Mouse (Mus musculus): ENCODE measurements at regions not wholly inside any gene's neighbourhood (a gene's known extent, or its start where the extent isn't known, plus 50 kb on each side); places are given as distances from the start of the nearest gene placed in this dataset.

- Histone ChIP-seq H3K27me3 (ENCODE audit: control insufficient read depth, insufficient read depth, low read length) (no peaks in the 10 kb centered on the region), H3K9me3 (ENCODE audit: control insufficient read depth, low read length) (no peaks in the 10 kb centered on the region), H3K4me3 (ENCODE audit: low read depth, low read length) (no peak overlapping the region), H3K4me2 (replicated peaks; ENCODE audit: low read depth, low read length) (no peak overlapping the region), H3K4me1 (replicated peaks; ENCODE audit: control insufficient read depth, insufficient read depth, low read length) (no peaks in the 10 kb centered on the region), H3K9ac (ENCODE audit: low read depth, low read length) (no peak overlapping the region), H3K27ac (ENCODE audit: low read depth, low read length) (no peak overlapping the region), H3K36me3 (ENCODE audit: control insufficient read depth, insufficient read depth, low read length) (no peaks in the 10 kb centered on the region)
- DNase-seq (ENCODE audit: low spot score): no peak
- ATAC-seq (ENCODE audit: low FRiP score): no peak
- 92% methylated on average over 2 of the region's 2 CpGs for WGBS
Observed at GRCm38 (mm10) chr3:148134646-148135045, 855.7 kb downstream of the Adgrl2 start.

GRCm38 (mm10) chr3:148115576-148115975 lies 874.8 kb downstream of the Adgrl2 start:
- DNase-seq (ENCODE audit: low spot score) (no peak), ATAC-seq (ENCODE audit: low FRiP score) (no peak)
- no peaks in the 10 kb centered on the region for H3K4me1 ChIP-seq (replicated peaks; ENCODE audit: control insufficient read depth, insufficient read depth, low read length)
- H3K4me3 ChIP-seq (ENCODE audit: low read depth, low read length): no peak overlapping the region
- no peak overlapping the region for H3K9ac ChIP-seq (ENCODE audit: low read depth, low read length)
- H3K27ac ChIP-seq (ENCODE audit: low read depth, low read length): no peak overlapping the region
- H3K4me2 ChIP-seq (replicated peaks; ENCODE audit: low read depth, low read length): no peak overlapping the region
- no peaks in the 10 kb centered on the region for H3K36me3 ChIP-seq (ENCODE audit: control insufficient read depth, insufficient read depth, low read length)
- no peaks in the 10 kb centered on the region for H3K27me3 ChIP-seq (ENCODE audit: control insufficient read depth, insufficient read depth, low read length)
- H3K9me3 ChIP-seq (ENCODE audit: control insufficient read depth, low read length): no peaks in the 10 kb centered on the region

- no peaks in the 10 kb centered on the region for H3K36me3 ChIP-seq (ENCODE audit: control insufficient read depth, insufficient read depth, low read length)
- H3K27ac ChIP-seq (ENCODE audit: low read depth, low read length): no peak overlapping the region
- H3K4me2 ChIP-seq (replicated peaks; ENCODE audit: low read depth, low read length): no peak overlapping the region
- 83% methylated on average over 3 of the region's 3 CpGs for WGBS
- no peaks in the 10 kb centered on the region for H3K27me3 ChIP-seq (ENCODE audit: control insufficient read depth, insufficient read depth, low read length)
- no peak overlapping the region for H3K4me3 ChIP-seq (ENCODE audit: low read depth, low read length)
- H3K4me1 ChIP-seq (replicated peaks; ENCODE audit: control insufficient read depth, insufficient read depth, low read length): no peaks in the 10 kb centered on the region
- no peak for ATAC-seq (ENCODE audit: low FRiP score)
- no peak overlapping the region for H3K9ac ChIP-seq (ENCODE audit: low read depth, low read length)
- H3K9me3 ChIP-seq (ENCODE audit: control insufficient read depth, low read length): no peaks in the 10 kb centered on the region
- DNase-seq (ENCODE audit: low spot score): no peak
Observed at GRCm38 (mm10) chr3:148112204-148112603, 878.2 kb downstream of the Adgrl2 start.

GRCm38 (mm10) chr3:148107031-148107430 lies 883.3 kb downstream of the Adgrl2 start:
- no peak for DNase-seq (ENCODE audit: low spot score)
- Histone ChIP-seq H3K4me2 (replicated peaks; ENCODE audit: low read depth, low read length) (no peak overlapping the region), H3K36me3 (ENCODE audit: control insufficient read depth, insufficient read depth, low read length) (no peaks in the 10 kb centered on the region), H3K4me1 (replicated peaks; ENCODE audit: control insufficient read depth, insufficient read depth, low read length) (no peaks in the 10 kb centered on the region), H3K27ac (ENCODE audit: low read depth, low read length) (no peak overlapping the region), H3K4me3 (ENCODE audit: low read depth, low read length) (no peak overlapping the region), H3K9ac (ENCODE audit: low read depth, low read length) (no peak overlapping the region), H3K9me3 (ENCODE audit: control insufficient read depth, low read length) (no peaks in the 10 kb centered on the region), H3K27me3 (ENCODE audit: control insufficient read depth, insufficient read depth, low read length) (no peaks in the 10 kb centered on the region)
- 78% methylated on average over 1 of the region's 1 CpGs for WGBS
- no peak for ATAC-seq (ENCODE audit: low FRiP score)

GRCm38 (mm10) chr3:148093930-148094329 lies 896.4 kb downstream of the Adgrl2 start:
- H3K4me1 ChIP-seq (replicated peaks; ENCODE audit: control insufficient read depth, insufficient read depth, low read length): no peaks in the 10 kb centered on the region
- WGBS: 80% methylated on average over 4 of the region's 4 CpGs
- H3K9ac ChIP-seq (ENCODE audit: low read depth, low read length): no peak overlapping the region
- H3K4me2 ChIP-seq (replicated peaks; ENCODE audit: low read depth, low read length): no peak overlapping the region
- no peaks in the 10 kb centered on the region for H3K9me3 ChIP-seq (ENCODE audit: control insufficient read depth, low read length)
- ATAC-seq (ENCODE audit: low FRiP score): no peak
- no peak for DNase-seq (ENCODE audit: low spot score)
- H3K27ac ChIP-seq (ENCODE audit: low read depth, low read length): no peak overlapping the region
- H3K27me3 ChIP-seq (ENCODE audit: control insufficient read depth, insufficient read depth, low read length): no peaks in the 10 kb centered on the region
- H3K4me3 ChIP-seq (ENCODE audit: low read depth, low read length): no peak overlapping the region
- no peaks in the 10 kb centered on the region for H3K36me3 ChIP-seq (ENCODE audit: control insufficient read depth, insufficient read depth, low read length)

DNA sequence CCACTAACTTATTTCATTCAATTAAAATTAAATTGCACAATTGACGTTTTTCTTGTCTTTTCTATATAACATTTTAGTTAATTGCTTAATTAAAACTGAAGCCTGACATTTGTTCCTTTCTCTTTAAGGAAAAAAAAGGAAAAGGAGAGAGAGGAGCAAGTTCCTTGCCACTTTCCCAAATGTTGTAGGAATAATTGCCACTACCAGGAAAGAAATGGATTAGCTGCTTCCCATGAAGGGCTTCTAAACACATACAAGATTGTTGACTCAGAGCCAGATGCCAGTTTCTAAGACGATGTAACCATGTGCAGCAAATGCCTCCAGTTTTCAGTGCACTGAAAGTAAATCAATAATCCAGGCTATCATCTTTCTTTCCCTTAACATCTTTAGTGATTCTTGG lies 914.5 kb downstream of the Adgrl2 start:
- 71% methylated on average over 2 of the region's 2 CpGs for WGBS

DNA sequence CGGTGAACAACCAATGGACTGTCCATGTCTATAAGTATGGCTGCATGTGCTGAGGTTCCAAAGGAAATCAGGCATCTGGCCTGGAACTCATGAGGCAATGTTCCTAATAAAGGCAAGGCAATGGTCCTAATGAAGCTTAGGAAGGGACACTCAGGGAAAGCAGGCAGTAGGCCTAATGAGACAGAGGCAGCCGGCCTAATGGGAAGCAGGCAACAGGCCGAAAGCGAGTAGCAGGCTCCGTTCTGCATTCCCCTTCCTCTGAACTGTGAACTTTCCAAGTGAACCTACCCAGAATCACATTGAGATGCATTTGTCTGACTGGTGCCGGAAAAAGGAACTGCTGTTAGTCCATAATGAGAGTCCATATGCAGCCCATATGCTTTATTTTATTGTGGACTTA lies 923.7 kb downstream of the Adgrl2 start:
- no peaks in the 10 kb centered on the region for H3K27me3 ChIP-seq (ENCODE audit: control insufficient read depth, insufficient read depth, low read length)
- ATAC-seq (ENCODE audit: low FRiP score): no peak
- WGBS: 81% methylated on average over 6 of the region's 6 CpGs

More for the DNA sequence above, 914.5 kb downstream of the Adgrl2 start:
- Histone ChIP-seq H3K9ac (ENCODE audit: low read depth, low read length) (no peak overlapping the region), H3K4me3 (ENCODE audit: low read depth, low read length) (no peak overlapping the region), H3K4me1 (replicated peaks; ENCODE audit: control insufficient read depth, insufficient read depth, low read length) (no peaks in the 10 kb centered on the region), H3K4me2 (replicated peaks; ENCODE audit: low read depth, low read length) (no peak overlapping the region), H3K36me3 (ENCODE audit: control insufficient read depth, insufficient read depth, low read length) (no peaks in the 10 kb centered on the region), H3K27me3 (ENCODE audit: control insufficient read depth, insufficient read depth, low read length) (no peaks in the 10 kb centered on the region), H3K27ac (ENCODE audit: low read depth, low read length) (no peak overlapping the region), H3K9me3 (ENCODE audit: control insufficient read depth, low read length) (no peaks in the 10 kb centered on the region)
- ATAC-seq (ENCODE audit: low FRiP score) (no peak), DNase-seq (ENCODE audit: low spot score) (no peak)

GRCm38 (mm10) chr3:148056074-148056473 lies 934.3 kb downstream of the Adgrl2 start:
- no peaks in the 10 kb centered on the region for H3K36me3 ChIP-seq (ENCODE audit: control insufficient read depth, insufficient read depth, low read length)
- H3K9ac ChIP-seq (ENCODE audit: low read depth, low read length): no peak overlapping the region
- ATAC-seq (ENCODE audit: low FRiP score) (no peak), DNase-seq (ENCODE audit: low spot score) (no peak)
- 79% methylated on average over 4 of the region's 4 CpGs for WGBS
- H3K9me3 ChIP-seq (ENCODE audit: control insufficient read depth, low read length): no peaks in the 10 kb centered on the region
- no peaks in the 10 kb centered on the region for H3K27me3 ChIP-seq (ENCODE audit: control insufficient read depth, insufficient read depth, low read length)
- no peak overlapping the region for H3K4me2 ChIP-seq (replicated peaks; ENCODE audit: low read depth, low read length)
- no peaks in the 10 kb centered on the region for H3K4me1 ChIP-seq (replicated peaks; ENCODE audit: control insufficient read depth, insufficient read depth, low read length)
- no peak overlapping the region for H3K4me3 ChIP-seq (ENCODE audit: low read depth, low read length)
- H3K27ac ChIP-seq (ENCODE audit: low read depth, low read length): no peak overlapping the region

More for the DNA sequence above, 923.7 kb downstream of the Adgrl2 start:
- Histone ChIP-seq H3K9me3 (ENCODE audit: control insufficient read depth, low read length) (no peaks in the 10 kb centered on the region), H3K4me1 (replicated peaks; ENCODE audit: control insufficient read depth, insufficient read depth, low read length) (no peaks in the 10 kb centered on the region), H3K27ac (ENCODE audit: low read depth, low read length) (no peak overlapping the region), H3K4me3 (ENCODE audit: low read depth, low read length) (no peak overlapping the region), H3K36me3 (ENCODE audit: control insufficient read depth, insufficient read depth, low read length) (no peaks in the 10 kb centered on the region), H3K9ac (ENCODE audit: low read depth, low read length) (no peak overlapping the region), H3K4me2 (replicated peaks; ENCODE audit: low read depth, low read length) (no peak overlapping the region)
- no peak for DNase-seq (ENCODE audit: low spot score)

- ATAC-seq (ENCODE audit: low FRiP score): no peak
- no peak overlapping the region for H3K27ac ChIP-seq (ENCODE audit: low read depth, low read length)
- H3K9me3 ChIP-seq (ENCODE audit: control insufficient read depth, low read length): no peaks in the 10 kb centered on the region
- H3K4me3 ChIP-seq (ENCODE audit: low read depth, low read length): no peak overlapping the region
- no peaks in the 10 kb centered on the region for H3K4me1 ChIP-seq (replicated peaks; ENCODE audit: control insufficient read depth, insufficient read depth, low read length)
- H3K4me2 ChIP-seq (replicated peaks; ENCODE audit: low read depth, low read length): no peak overlapping the region
- 69% methylated on average over 5 of the region's 5 CpGs for WGBS
- no peak for DNase-seq (ENCODE audit: low spot score)
- H3K36me3 ChIP-seq (ENCODE audit: control insufficient read depth, insufficient read depth, low read length): no peaks in the 10 kb centered on the region
- no peak overlapping the region for H3K9ac ChIP-seq (ENCODE audit: low read depth, low read length)
- no peaks in the 10 kb centered on the region for H3K27me3 ChIP-seq (ENCODE audit: control insufficient read depth, insufficient read depth, low read length)
Observed at GRCm38 (mm10) chr3:148052516-148052915, 937.8 kb downstream of the Adgrl2 start.

All from hindbrain, embryonic 11.5 days (tissue).